Mouse (Mus musculus) bone marrow macrophage, adult 2 months (primary cell): ENCODE measurements around the gene Chst2. TPM values are rescaled to one million over a fixed set of nuclear protein-coding genes. Genes with fewer than 3 reads are reported as not detected.
A peak's percentile ranks its signal among the peaks of the same experiment; 100 is the strongest.

Source experiments
- H3K27ac ChIP-seq: 2 replicates; pipeline ENCODE4 v1.5.1; 2012; ENCODE audit warnings: low read depth, low read length; ENCODE audit not compliant: insufficient read depth
- H3K4me1 ChIP-seq: 2 replicates; pipeline ENCODE4 v1.6.1; 2012; ENCODE audit warnings: low read length; ENCODE audit not compliant: control insufficient read depth, insufficient read depth
- H3K4me3 ChIP-seq: 2 replicates; pipeline ENCODE4 v1.5.1; 2012; ENCODE audit warnings: mild to moderate bottlenecking, low read length, moderate library complexity; ENCODE audit not compliant: insufficient read depth
- CTCF ChIP-seq: IDR thresholded peaks from 2 replicates; pipeline ENCODE4 v1.5.1; 2012; ENCODE audit warnings: low read depth, mild to moderate bottlenecking, low read length, moderate library complexity
- POLR2A ChIP-seq: IDR thresholded peaks from 2 replicates; pipeline ENCODE4 v1.6.1; 2012; ENCODE audit warnings: mild to moderate bottlenecking, low read depth, low read length, borderline replicate concordance
- polyA plus RNA-seq: library from polyadenylated mRNA; stranded (reverse); fragments of >200 nt; gene quantifications from 2 replicates; pipeline ENCODE4 v1.2.4, GENCODE M21; 2012; ENCODE audit not compliant: missing spikeins, insufficient read depth, insufficient read length

The Chst2 gene
- polyA plus RNA-seq = not detected in 2 replicates

DNA sequence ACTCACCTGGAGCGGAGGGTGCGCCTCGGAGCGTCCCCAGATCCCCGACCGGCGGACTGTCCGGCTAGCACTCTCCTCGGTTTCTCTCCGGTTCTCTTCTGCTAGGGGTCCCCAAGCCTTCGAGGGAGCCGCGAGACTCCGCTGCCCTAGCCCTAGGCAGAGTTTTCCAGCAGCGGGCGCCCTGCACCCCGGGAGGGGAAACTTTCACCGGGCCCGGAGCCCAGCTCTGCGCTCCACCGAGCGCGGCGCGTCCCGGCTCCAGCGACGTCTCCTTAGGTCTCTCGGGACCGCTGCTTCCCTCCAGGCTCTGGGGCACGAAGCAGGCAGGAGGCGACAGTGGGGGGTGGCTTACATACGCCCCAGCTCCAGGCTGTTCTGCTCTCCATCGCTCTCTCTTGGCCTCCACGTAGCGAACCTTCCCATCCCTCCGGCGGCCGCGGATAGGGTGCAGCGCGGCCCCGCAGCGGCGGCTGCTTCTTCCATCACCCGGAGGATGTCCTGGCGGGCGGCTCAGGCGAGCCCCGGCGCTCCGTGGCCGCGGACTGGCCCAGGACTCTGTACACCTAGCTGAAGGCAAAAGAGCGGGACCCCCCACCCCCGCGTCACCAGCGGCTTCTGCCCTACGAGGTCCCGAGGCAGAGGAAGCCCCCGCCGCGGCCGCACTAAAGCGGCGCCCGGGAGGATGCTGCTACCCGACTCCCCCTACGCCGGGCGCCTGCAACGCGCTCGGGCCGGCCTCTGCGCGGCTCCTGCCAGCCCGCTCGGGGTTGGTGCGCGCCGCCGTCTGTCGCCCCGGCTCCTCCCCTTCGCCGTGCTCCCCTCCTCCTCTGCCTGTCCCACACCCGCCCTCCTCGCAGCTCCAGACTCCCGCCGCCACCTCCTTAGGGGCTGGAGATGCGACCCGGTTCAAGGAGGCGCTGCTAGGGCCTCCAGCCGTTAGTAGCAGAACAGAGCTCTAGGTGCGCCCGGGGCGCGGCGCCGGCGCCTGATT, at the start of gene Chst2:
TSS of gene Chst2 (minus strand) at position 152 of the 991 bp plus-strand sequence.
- H3K4me3 ChIP-seq = peak within 1 kb of the TSS; percentile 28; the same call in 1 of the 2 replicates
- no peak for TF ChIP-seq CTCF
- no peak for TF ChIP-seq POLR2A
- H3K27ac ChIP-seq = no peak within 1 kb of the TSS
- H3K4me1 ChIP-seq = no peaks in the 10 kb centered on the region

DNA sequence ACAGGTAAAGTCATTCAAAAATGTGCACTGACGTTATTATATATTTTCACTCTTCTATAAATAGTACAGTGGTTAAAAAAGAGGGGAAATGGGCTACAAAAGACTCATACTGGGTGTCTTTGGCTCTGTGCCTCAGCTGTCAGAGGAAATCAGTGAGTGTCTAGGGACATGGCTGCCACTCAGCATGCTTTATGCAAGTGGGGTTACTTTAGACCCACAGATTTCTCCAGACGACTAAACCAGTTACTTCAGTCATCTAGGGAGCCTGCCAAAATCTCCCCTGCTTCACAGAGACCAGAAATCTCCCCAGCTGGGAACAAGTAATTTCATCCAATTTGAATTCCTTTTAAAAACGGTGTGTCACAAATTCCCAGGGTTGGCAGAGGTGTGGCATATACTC, 45.4 kb upstream of the Chst2 start:
- no peak overlapping the region for H3K4me3 ChIP-seq
- H3K4me1 ChIP-seq = peaks cover 9% of the 10 kb centered on the region

DNA sequence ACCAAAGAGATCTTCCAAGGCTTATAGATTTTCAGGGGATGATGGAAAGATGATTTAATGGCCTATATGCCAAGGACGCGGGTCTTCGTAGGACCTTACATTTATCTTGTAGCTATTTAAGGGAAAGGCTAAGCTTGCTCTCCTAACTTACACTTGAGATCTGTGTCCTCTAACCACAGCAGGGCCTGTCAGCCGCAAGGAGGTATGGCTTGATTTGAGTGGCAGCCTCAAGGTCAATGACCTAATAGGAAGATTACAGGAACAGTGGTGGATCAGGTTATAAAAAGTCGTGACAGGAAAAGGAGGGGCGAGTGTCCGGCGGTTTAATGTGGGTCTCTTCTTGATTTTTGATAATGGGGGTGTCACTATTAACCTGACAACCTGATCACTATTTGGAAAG, 44.1 kb upstream of the Chst2 start:
- no peak overlapping the region for H3K4me3 ChIP-seq
- peaks cover 9% of the 10 kb centered on the region for H3K4me1 ChIP-seq
- TF ChIP-seq CTCF (no peak), POLR2A (no peak)
- no peak overlapping the region for H3K27ac ChIP-seq

More for the DNA sequence above, 45.4 kb upstream of the Chst2 start:
- no peak overlapping the region for H3K27ac ChIP-seq
- TF ChIP-seq POLR2A = no peak
- TF ChIP-seq CTCF = no peak

GRCm38 (mm10) chr9:95442321-95442731, 35.8 kb upstream of the Chst2 start:
- H3K4me3 ChIP-seq = no peak overlapping the region
- no peak overlapping the region for H3K27ac ChIP-seq
- TF ChIP-seq POLR2A (no peak), CTCF (no peak)
- H3K4me1 ChIP-seq = no peaks in the 10 kb centered on the region

GRCm38 (mm10) chr9:95437883-95438282, 31.4 kb upstream of the Chst2 start:
- H3K27ac ChIP-seq = no peak overlapping the region
- TF ChIP-seq CTCF (no peak), POLR2A (no peak)
- H3K4me1 ChIP-seq = no peaks in the 10 kb centered on the region
- no peak overlapping the region for H3K4me3 ChIP-seq

- no peaks in the 10 kb centered on the region for H3K4me1 ChIP-seq
- TF ChIP-seq POLR2A (no peak), CTCF (no peak)
Measured at GRCm38 (mm10) chr9:95436294-95436613, 29.7 kb upstream of the Chst2 start.

GRCm38 (mm10) chr9:95435506-95436293, 29.2 kb upstream of the Chst2 start:
- no peak overlapping the region for H3K4me3 ChIP-seq
- no peaks in the 10 kb centered on the region for H3K4me1 ChIP-seq
- TF ChIP-seq CTCF = no peak
- TF ChIP-seq POLR2A = no peak
- H3K27ac ChIP-seq = no peak overlapping the region

More at GRCm38 (mm10) chr9:95436294-95436613, 29.7 kb upstream of the Chst2 start:
- no peak overlapping the region for H3K4me3 ChIP-seq
- no peak overlapping the region for H3K27ac ChIP-seq

GRCm38 (mm10) chr9:95428277-95428676, 21.8 kb upstream of the Chst2 start:
- Histone ChIP-seq H3K4me3 (no peak overlapping the region), H3K4me1 (no peaks in the 10 kb centered on the region), H3K27ac (no peak overlapping the region)
- TF ChIP-seq CTCF (no peak), POLR2A (no peak)

DNA sequence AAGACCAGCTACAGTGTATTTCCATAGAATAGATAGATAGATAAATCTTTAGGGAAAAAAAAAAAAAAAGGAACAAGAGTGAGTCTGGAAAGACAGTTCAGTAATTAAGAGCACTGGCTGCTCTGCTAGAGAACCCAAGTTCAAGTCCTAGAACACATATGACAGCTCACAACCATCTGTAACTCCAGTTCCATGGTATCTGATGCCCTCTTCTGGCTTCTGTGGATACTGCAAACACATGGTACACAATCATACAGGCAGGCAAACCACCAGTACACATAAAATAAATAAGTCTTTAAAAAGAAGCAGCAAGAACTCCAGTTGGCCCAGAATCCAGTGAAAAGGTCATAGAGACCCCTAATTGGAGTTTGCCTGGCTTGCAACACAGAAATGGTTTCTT, 7.4 kb upstream of the Chst2 start:
- TF ChIP-seq POLR2A (no peak), CTCF (no peak)
- Histone ChIP-seq H3K27ac (no peak overlapping the region), H3K4me1 (no peaks in the 10 kb centered on the region), H3K4me3 (no peak overlapping the region)

DNA sequence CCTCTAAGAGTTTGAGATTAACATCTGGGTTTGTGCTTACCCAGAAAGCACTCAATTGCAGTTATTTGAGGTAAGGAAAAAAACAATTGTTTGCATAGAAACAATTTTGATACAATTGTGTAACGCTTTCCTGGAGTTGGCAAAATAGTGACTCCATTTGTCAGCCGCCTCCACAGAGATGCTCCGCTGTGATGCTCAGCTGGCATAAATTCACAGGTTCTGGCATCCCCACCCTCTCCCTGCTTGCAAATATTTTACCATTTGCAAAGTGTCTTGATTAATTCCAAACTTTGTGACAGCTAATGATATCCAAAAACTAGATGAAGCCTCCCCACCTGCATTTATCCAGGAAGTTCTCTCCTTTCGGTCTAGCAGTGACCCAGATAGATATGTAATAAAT, 5.5 kb upstream of the Chst2 start:
- TF ChIP-seq CTCF (no peak), POLR2A (no peak)
- no peaks in the 10 kb centered on the region for H3K4me1 ChIP-seq
- no peak overlapping the region for H3K4me3 ChIP-seq
- no peak overlapping the region for H3K27ac ChIP-seq
